Mouse (Mus musculus): ENCODE data around the gene Ccdc125. TPM values are rescaled to one million over a fixed set of nuclear protein-coding genes. Genes with fewer than 3 reads are reported as not detected.

Gene Ccdc125
- total and polyA plus RNA-seq, 3 experiments, result not detected

GRCm38 (mm10) chr13:100650550-100651438 is 18.7 kb upstream of the Ccdc125 start, which contains the start of the genes Ak6 and Rad17:
Ak6 (plus strand) TSS chr13:100650979.
Rad17 (minus strand) TSS chr13:100651051.
- no peaks in the 10 kb centered on the region for H3K9me3 ChIP-seq (replicated peaks)
- ATAC-seq (ENCODE audit: extremely low read depth, insufficient number of reproducible peaks, low FRiP score, poor library complexity, severe bottlenecking) (peak; percentile 71), DNase-seq (ENCODE audit: low spot score) (peak; percentile 79)
- peak within 1 kb of the TSS; percentile 78 for H3K4me3 ChIP-seq (ENCODE audit: low read depth, low read length)
- TF ChIP-seq GATA1 (IDR thresholded peaks at IDR 0.05; ENCODE audit: borderline replicate concordance, low read length), result no peak
- no peak for TF ChIP-seq TAL1 (conservative IDR thresholded peaks at IDR 0.05; ENCODE audit: low read depth, low read length)
- TF ChIP-seq GATA2 (IDR thresholded peaks at IDR 0.05; ENCODE audit: borderline replicate concordance, low read depth, low read length), result no peak
- TF ChIP-seq POLR2AphosphoS5 (IDR thresholded peaks at IDR 0.05; ENCODE audit: insufficient replicate concordance, low read depth, low read length), result no peak
- no peak for TF ChIP-seq CTCF (IDR thresholded peaks at IDR 0.05; ENCODE audit: low read depth, low read length)
- peaks cover 14% of the 10 kb centered on the region for H3K4me1 ChIP-seq (ENCODE audit: insufficient read depth, low read depth, low read length)
- peaks cover 37% of the 10 kb centered on the region for H3K36me3 ChIP-seq (replicated peaks)
- H3K27me3 ChIP-seq (ENCODE audit: insufficient read depth, low read length), result no peaks in the 10 kb centered on the region

- Histone ChIP-seq H3K4me3 (ENCODE audit: low read depth, low read length) (peak within 1 kb of the TSS; percentile 78), H3K27me3 (ENCODE audit: insufficient read depth, low read length) (no peaks in the 10 kb centered on the region), H3K4me1 (ENCODE audit: insufficient read depth, low read depth, low read length) (peaks cover 14% of the 10 kb centered on the region), H3K36me3 (replicated peaks) (peaks cover 35% of the 10 kb centered on the region), H3K9me3 (replicated peaks) (no peaks in the 10 kb centered on the region)
- ATAC-seq (ENCODE audit: extremely low read depth, insufficient number of reproducible peaks, low FRiP score, poor library complexity, severe bottlenecking) (no peak), DNase-seq (ENCODE audit: low spot score) (peak; percentile 73)
- TF ChIP-seq GATA1 (IDR thresholded peaks at IDR 0.05; ENCODE audit: borderline replicate concordance, low read length), result no peak
- TF ChIP-seq POLR2AphosphoS5 (IDR thresholded peaks at IDR 0.05; ENCODE audit: insufficient replicate concordance, low read depth, low read length), result no peak
- no peak for TF ChIP-seq TAL1 (conservative IDR thresholded peaks at IDR 0.05; ENCODE audit: low read depth, low read length)
- no peak for TF ChIP-seq GATA2 (IDR thresholded peaks at IDR 0.05; ENCODE audit: borderline replicate concordance, low read depth, low read length)
- TF ChIP-seq CTCF (IDR thresholded peaks at IDR 0.05; ENCODE audit: low read depth, low read length), result no peak
Measured at GRCm38 (mm10) chr13:100651439-100652186, 17.9 kb upstream of the Ccdc125 start, which contains the start of gene Taf9. Taf9 (plus strand) TSS chr13:100651579.

GRCm38 (mm10) chr13:100658091-100658490 is 11.4 kb upstream of the Ccdc125 start:
- no peak for DNase-seq (ENCODE audit: low spot score)
- Histone ChIP-seq H3K27me3 (ENCODE audit: insufficient read depth, low read length) (no peaks in the 10 kb centered on the region), H3K36me3 (replicated peaks) (peaks cover 62% of the 10 kb centered on the region), H3K4me3 (ENCODE audit: low read depth, low read length) (no peak overlapping the region), H3K9me3 (replicated peaks) (no peaks in the 10 kb centered on the region), H3K4me1 (ENCODE audit: insufficient read depth, low read depth, low read length) (peaks cover 15% of the 10 kb centered on the region)
- ATAC-seq (ENCODE audit: extremely low read depth, insufficient number of reproducible peaks, low FRiP score, poor library complexity, severe bottlenecking), result no peak
- TF ChIP-seq GATA1 (IDR thresholded peaks at IDR 0.05; ENCODE audit: borderline replicate concordance, low read length) (no peak), POLR2AphosphoS5 (IDR thresholded peaks at IDR 0.05; ENCODE audit: insufficient replicate concordance, low read depth, low read length) (no peak), GATA2 (IDR thresholded peaks at IDR 0.05; ENCODE audit: borderline replicate concordance, low read depth, low read length) (no peak), CTCF (IDR thresholded peaks at IDR 0.05; ENCODE audit: low read depth, low read length) (no peak), TAL1 (conservative IDR thresholded peaks at IDR 0.05; ENCODE audit: low read depth, low read length) (no peak)

GRCm38 (mm10) chr13:100659864-100660456 is 9.6 kb upstream of the Ccdc125 start:
- no peak for DNase-seq (ENCODE audit: low spot score)
- H3K4me3 ChIP-seq (ENCODE audit: low read depth, low read length), result no peak overlapping the region
- peaks cover 7% of the 10 kb centered on the region for H3K4me1 ChIP-seq (ENCODE audit: insufficient read depth, low read depth, low read length)
- H3K27me3 ChIP-seq (ENCODE audit: insufficient read depth, low read length), result no peaks in the 10 kb centered on the region
- H3K9me3 ChIP-seq (replicated peaks), result no peaks in the 10 kb centered on the region
- no peak for ATAC-seq (ENCODE audit: extremely low read depth, insufficient number of reproducible peaks, low FRiP score, poor library complexity, severe bottlenecking)
- TF ChIP-seq GATA2 (IDR thresholded peaks at IDR 0.05; ENCODE audit: borderline replicate concordance, low read depth, low read length) (no peak), GATA1 (IDR thresholded peaks at IDR 0.05; ENCODE audit: borderline replicate concordance, low read length) (no peak), POLR2AphosphoS5 (IDR thresholded peaks at IDR 0.05; ENCODE audit: insufficient replicate concordance, low read depth, low read length) (no peak), CTCF (IDR thresholded peaks at IDR 0.05; ENCODE audit: low read depth, low read length) (peak; percentile 83), TAL1 (conservative IDR thresholded peaks at IDR 0.05; ENCODE audit: low read depth, low read length) (no peak)
- peaks cover 66% of the 10 kb centered on the region for H3K36me3 ChIP-seq (replicated peaks)

- Histone ChIP-seq H3K4me1 (ENCODE audit: insufficient read depth, low read depth, low read length) (no peaks in the 10 kb centered on the region), H3K4me3 (ENCODE audit: low read depth, low read length) (no peak overlapping the region), H3K9me3 (replicated peaks) (peaks cover 4% of the 10 kb centered on the region), H3K27me3 (ENCODE audit: insufficient read depth, low read length) (peaks cover 9% of the 10 kb centered on the region; the same call in 1 of the 2 replicates), H3K36me3 (replicated peaks) (peaks cover 15% of the 10 kb centered on the region)
- ATAC-seq (ENCODE audit: extremely low read depth, insufficient number of reproducible peaks, low FRiP score, poor library complexity, severe bottlenecking) (no peak), DNase-seq (ENCODE audit: low spot score) (no peak)
- TF ChIP-seq GATA2 (IDR thresholded peaks at IDR 0.05; ENCODE audit: borderline replicate concordance, low read depth, low read length) (no peak), CTCF (IDR thresholded peaks at IDR 0.05; ENCODE audit: low read depth, low read length) (no peak), TAL1 (conservative IDR thresholded peaks at IDR 0.05; ENCODE audit: low read depth, low read length) (no peak), POLR2AphosphoS5 (IDR thresholded peaks at IDR 0.05; ENCODE audit: insufficient replicate concordance, low read depth, low read length) (no peak), GATA1 (IDR thresholded peaks at IDR 0.05; ENCODE audit: borderline replicate concordance, low read length) (no peak)
Measured at GRCm38 (mm10) chr13:100670181-100670741, 744 bp downstream of the Ccdc125 start.

Measured in G1E (cell line).